Mouse (Mus musculus): ENCODE measurements around the gene Celf5.

DNA sequence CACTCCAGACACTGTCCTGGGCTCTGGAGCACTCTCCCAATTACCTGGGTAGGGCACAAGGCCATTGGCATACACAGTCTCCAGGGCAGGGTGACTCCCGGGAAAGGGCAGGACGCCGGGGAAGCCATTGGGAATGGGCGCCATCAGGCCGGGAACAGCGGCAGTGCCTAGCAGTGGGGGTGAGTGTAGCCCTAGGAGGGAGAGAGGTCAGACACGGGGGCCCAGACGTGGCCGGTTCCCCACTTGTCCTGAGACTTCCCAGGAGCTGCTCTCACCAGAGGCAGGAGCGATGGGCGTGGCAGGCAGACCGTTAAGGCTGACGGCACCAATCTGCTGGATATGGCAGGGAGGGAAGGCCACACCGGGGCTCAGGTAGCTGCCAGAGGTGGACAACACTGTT lies 15.6 kb downstream of the Celf5 start:
- TF ChIP-seq CTCF (IDR thresholded peaks at IDR 0.05; ENCODE audit: low read depth, low read length) (no peak), POLR2A (IDR thresholded peaks at IDR 0.05; ENCODE audit: extremely low read depth, insufficient read depth, low read length) (no peak)
